Mouse (Mus musculus) bone marrow, adult 2 months (tissue): ENCODE results near the gene Nav2.

Experiments
- CTCF ChIP-seq: fragments of 200-500 bp; IDR thresholded peaks from 2 replicates; pipeline ENCODE4 v1.5.1; 2011; ENCODE audit warnings: low read length, control low read depth; ENCODE audit not compliant: control insufficient read depth, insufficient read depth
- POLR2A ChIP-seq: fragments of 200-500 bp; IDR thresholded peaks from 2 replicates; pipeline ENCODE4 v1.6.1; 2011; ENCODE audit warnings: low read depth, mild to moderate bottlenecking, control low read depth, low read length, borderline replicate concordance; ENCODE audit not compliant: control insufficient read depth

- no peak for TF ChIP-seq CTCF
- TF ChIP-seq POLR2A, result no peak
Observed at GRCm38 (mm10) chr7:48930399-48930798, 21.9 kb downstream of the Nav2 start.
